Mouse (Mus musculus) hindbrain, embryonic 15.5 days (tissue): ENCODE results near the gene Hist1h2bf. TPM values are rescaled to one million over a fixed set of nuclear protein-coding genes. Genes with fewer than 3 reads are reported as not detected.
"Not testable (repeated sequence)": the region's sequence is repeated elsewhere in the genome, so short reads cannot be mapped to it uniquely, and the experiment has no call there.

ENCODE experiments used
- ATAC-seq: fragments of 200-750 bp; cut with Nextera tagmentation; 2 replicates; pipeline ENCODE4 v1.8.0; 2017; ENCODE audit warnings: low read depth, moderate number of reproducible peaks, moderate TSS enrichment; ENCODE audit not compliant: low FRiP score
- H3K27ac ChIP-seq: fragments of 300-500 bp; sonication (generic); replicated peaks from 2 replicates; pipeline ENCODE4 v1.5.1; 2015; ENCODE audit warnings: mild to moderate bottlenecking, inconsistent platforms
- H3K27me3 ChIP-seq: fragments of 300-500 bp; sonication (generic); 2 replicates; pipeline ENCODE4 v1.6.1; 2015; ENCODE audit warnings: control low read depth, inconsistent platforms
- H3K36me3 ChIP-seq: fragments of 300-500 bp; sonication (generic); 2 replicates; pipeline ENCODE4 v1.6.1; 2015; ENCODE audit warnings: control low read depth, inconsistent platforms
- H3K4me1 ChIP-seq: fragments of 300-500 bp; sonication (generic); replicated peaks from 2 replicates; pipeline ENCODE4 v1.6.1; 2015; ENCODE audit warnings: control low read depth, inconsistent platforms
- H3K4me2 ChIP-seq: fragments of 300-500 bp; sonication (generic); 2 replicates; pipeline ENCODE4 v1.6.1; 2015; ENCODE audit warnings: moderate library complexity, mild to moderate bottlenecking, inconsistent platforms
- H3K4me3 ChIP-seq: fragments of 300-500 bp; sonication (generic); 2 replicates; pipeline ENCODE4 v1.5.1; 2015; ENCODE audit warnings: mild to moderate bottlenecking, inconsistent platforms
- H3K9ac ChIP-seq: fragments of 300-500 bp; sonication (generic); 2 replicates; pipeline ENCODE4 v1.6.1; 2015; ENCODE audit warnings: inconsistent platforms
- H3K9me3 ChIP-seq: fragments of 300-500 bp; sonication (generic); 2 replicates; pipeline ENCODE4 v1.6.1; 2016; ENCODE audit warnings: control low read depth, inconsistent platforms
- WGBS: fragments of 180-500 bp; shearing (Covaris S2); methylation state at CpG from one replicate; pipeline ENCODE4 v1.1.7; 2015; 5-methylcytosine and 5-hydroxymethylcytosine counted together
- polyA plus RNA-seq: library from polyadenylated mRNA; unstranded; fragments of >200 nt; fragmentation: Nextera tagmentation; extraction: Ambion mirVana; gene quantifications from 2 replicates; pipeline ENCODE4 v1.2.1, GENCODE M21; 2015

The Hist1h2bf gene
- polyA plus RNA-seq, 1 experiment from 2014 or later: 2.0 TPM

DNA sequence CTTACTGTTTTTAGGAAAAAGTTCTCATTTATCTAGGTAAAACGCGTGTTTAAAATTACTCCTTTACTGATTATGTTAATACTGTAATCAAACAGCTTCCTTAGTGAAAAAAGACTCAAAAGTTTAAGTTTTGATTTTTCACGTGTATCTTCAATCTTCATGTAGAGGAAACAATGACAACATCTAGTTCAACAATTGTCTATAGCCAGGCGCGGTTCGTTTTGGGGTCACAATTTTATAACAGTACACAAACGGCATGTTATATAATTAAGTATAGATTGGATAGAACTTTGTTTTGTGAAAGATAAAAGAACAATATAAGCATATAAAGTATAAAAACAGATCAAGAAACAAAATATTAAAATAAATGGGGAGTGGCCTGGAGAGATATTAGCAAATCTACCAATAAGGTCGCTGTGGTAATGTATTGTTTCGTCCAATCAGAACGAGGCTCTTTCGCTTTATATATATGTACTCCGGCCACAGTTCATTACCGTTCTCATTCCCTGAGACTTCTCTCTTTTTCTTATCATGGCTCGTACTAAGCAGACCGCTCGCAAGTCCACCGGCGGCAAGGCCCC lies 1.4 kb upstream of the Hist1h2bf start, which contains the start of gene Hist1h3d:
Gene Hist1h3d (plus strand): TSS at position 493 of the 581 bp plus-strand sequence.
- no peaks in the 10 kb centered on the region for H3K27me3 ChIP-seq
- H3K27ac ChIP-seq: peak within 1 kb of the TSS; percentile 82
- peak within 1 kb of the TSS; percentile 43 for H3K4me3 ChIP-seq
- peak; percentile 62 for ATAC-seq
- H3K4me2 ChIP-seq: peak within 1 kb of the TSS; percentile 58
- no peaks in the 10 kb centered on the region for H3K9me3 ChIP-seq
- peaks cover 34% of the 10 kb centered on the region for H3K4me1 ChIP-seq
- no peaks in the 10 kb centered on the region for H3K36me3 ChIP-seq
- under 1% methylated on average over 18 of the region's 18 CpGs for WGBS
- peak within 1 kb of the TSS; percentile 53; the same call in 1 of the 2 replicates for H3K9ac ChIP-seq

DNA sequence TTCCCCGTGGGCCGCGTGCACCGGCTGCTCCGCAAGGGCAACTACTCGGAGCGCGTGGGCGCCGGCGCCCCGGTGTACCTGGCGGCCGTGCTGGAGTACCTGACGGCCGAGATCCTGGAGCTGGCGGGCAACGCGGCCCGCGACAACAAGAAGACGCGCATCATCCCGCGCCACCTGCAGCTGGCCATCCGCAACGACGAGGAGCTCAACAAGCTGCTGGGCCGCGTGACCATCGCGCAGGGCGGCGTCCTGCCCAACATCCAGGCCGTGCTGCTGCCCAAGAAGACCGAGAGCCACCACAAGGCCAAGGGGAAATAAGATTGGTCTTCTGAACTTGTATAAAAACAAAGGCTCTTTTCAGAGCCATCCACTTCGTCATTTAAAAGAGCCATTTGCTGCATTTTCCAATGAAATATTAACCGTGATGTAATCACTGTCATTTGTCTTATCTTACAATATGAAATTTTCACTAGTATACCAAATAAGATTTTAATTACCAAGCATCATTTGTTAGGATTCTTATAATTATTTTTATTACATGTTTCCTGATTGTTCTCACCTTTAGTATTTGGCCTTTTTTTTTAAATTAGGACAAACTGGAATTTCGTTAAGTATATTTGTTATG lies 662 bp upstream of the Hist1h2bf start:
- H3K27ac ChIP-seq: peak overlapping the region; percentile 87
- H3K27me3 ChIP-seq, H3K9ac ChIP-seq, ATAC-seq, H3K36me3 ChIP-seq, H3K9me3 ChIP-seq: not testable (repeated sequence)
- under 1% methylated on average over 7 of the region's 39 CpGs for WGBS
- peaks cover 39% of the 10 kb centered on the region for H3K4me1 ChIP-seq
- peak overlapping the region; percentile 58 for H3K4me2 ChIP-seq
- H3K4me3 ChIP-seq: peak overlapping the region; percentile 43

GRCm38 (mm10) chr13:23573034-23573897 lies 730 bp downstream of the Hist1h2bf start:
- Histone ChIP-seq H3K4me2 (peak overlapping the region; percentile 58), H3K4me1 (peaks cover 41% of the 10 kb centered on the region), H3K27ac (peak overlapping the region; percentile 87), H3K4me3 (peak overlapping the region; percentile 38), H3K9ac (peak overlapping the region; percentile 29; the same call in 1 of the 2 replicates)
- not testable (repeated sequence) for H3K36me3 ChIP-seq, ATAC-seq, H3K27me3 ChIP-seq, H3K9me3 ChIP-seq
- WGBS: 8% methylated on average over 20 of the region's 20 CpGs

GRCm38 (mm10) chr13:23572218-23573033 lies 1.6 kb downstream of the Hist1h2bf start:
- peak overlapping the region; percentile 96 for H3K27ac ChIP-seq
- 43% methylated on average over 2 of the region's 2 CpGs for WGBS
- no peaks in the 10 kb centered on the region for H3K36me3 ChIP-seq
- no peaks in the 10 kb centered on the region for H3K9me3 ChIP-seq
- ATAC-seq: no peak
- no peaks in the 10 kb centered on the region for H3K27me3 ChIP-seq
- peak overlapping the region; percentile 58 for H3K4me2 ChIP-seq
- peak overlapping the region; percentile 44 for H3K4me3 ChIP-seq
- peak overlapping the region; percentile 50 for H3K9ac ChIP-seq
- H3K4me1 ChIP-seq: peaks cover 41% of the 10 kb centered on the region

GRCm38 (mm10) chr13:23571504-23572217 lies 2.3 kb downstream of the Hist1h2bf start:
- not testable (repeated sequence) for ATAC-seq, H3K36me3 ChIP-seq
- WGBS: under 1% methylated on average over 18 of the region's 34 CpGs

DNA sequence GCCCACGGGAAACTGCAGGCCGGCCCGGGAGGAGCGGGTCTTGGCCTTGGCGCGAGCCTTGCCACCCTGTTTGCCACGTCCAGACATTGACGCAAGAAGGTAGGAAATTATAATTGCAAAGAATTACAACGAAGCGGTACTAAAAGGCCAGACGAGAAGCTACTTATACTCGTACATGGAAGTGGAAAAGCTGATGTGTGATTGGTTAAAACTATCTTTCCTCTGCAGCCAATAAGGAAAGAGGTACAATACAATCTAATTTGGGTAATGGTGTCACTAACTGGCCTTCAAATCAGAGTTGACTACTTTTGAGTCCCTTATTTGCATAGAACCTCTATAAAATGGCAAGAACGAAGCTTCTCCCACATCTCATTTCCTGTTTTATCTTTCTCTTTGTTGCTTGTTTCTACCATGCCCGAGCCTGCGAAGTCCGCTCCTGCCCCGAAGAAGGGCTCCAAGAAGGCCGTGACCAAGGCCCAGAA lies 2.9 kb downstream of the Hist1h2bf start, which contains the start of the genes Hist1h2ae and Hist1h2bg:
Gene Hist1h2ae (minus strand): TSS at position 199 of the 482 bp plus-strand sequence.
Gene Hist1h2bg (plus strand): TSS at position 375 of the 482 bp plus-strand sequence.
- Histone ChIP-seq H3K27ac (peak within 1 kb of the TSS; percentile 96), H3K36me3 (no peaks in the 10 kb centered on the region), H3K9me3 (no peaks in the 10 kb centered on the region), H3K4me2 (peak within 1 kb of the TSS; percentile 58), H3K27me3 (no peaks in the 10 kb centered on the region), H3K4me1 (peaks cover 32% of the 10 kb centered on the region), H3K9ac (peak within 1 kb of the TSS; percentile 50), H3K4me3 (peak within 1 kb of the TSS; percentile 44)
- ATAC-seq: peak; percentile 96
- WGBS: 0% methylated on average over 18 of the region's 18 CpGs

More at GRCm38 (mm10) chr13:23571504-23572217, 2.3 kb downstream of the Hist1h2bf start:
- not testable (repeated sequence) for H3K9me3 ChIP-seq, H3K27me3 ChIP-seq
- H3K4me2 ChIP-seq: peak overlapping the region; percentile 58
- H3K27ac ChIP-seq: peak overlapping the region; percentile 96
- H3K4me3 ChIP-seq: peak overlapping the region; percentile 44
- H3K9ac ChIP-seq: peak overlapping the region; percentile 50
- peaks cover 38% of the 10 kb centered on the region for H3K4me1 ChIP-seq

GRCm38 (mm10) chr13:23570261-23571021 lies 3.6 kb downstream of the Hist1h2bf start:
- Histone ChIP-seq H3K4me3 (peak overlapping the region; percentile 44), H3K4me2 (peak overlapping the region; percentile 58), H3K9ac (peak overlapping the region; percentile 49), H3K4me1 (peaks cover 30% of the 10 kb centered on the region), H3K27ac (peak overlapping the region; percentile 96)
- not testable (repeated sequence) for H3K36me3 ChIP-seq, H3K9me3 ChIP-seq, H3K27me3 ChIP-seq, ATAC-seq
- WGBS: 1% methylated on average over 28 of the region's 41 CpGs

- H3K9me3 ChIP-seq: no peaks in the 10 kb centered on the region
- H3K36me3 ChIP-seq: no peaks in the 10 kb centered on the region
- no peak overlapping the region for H3K4me2 ChIP-seq
- ATAC-seq: no peak
- WGBS: 84% methylated on average over 2 of the region's 2 CpGs
- H3K9ac ChIP-seq: no peak overlapping the region
- peaks cover 8% of the 10 kb centered on the region for H3K4me1 ChIP-seq
- no peak overlapping the region for H3K4me3 ChIP-seq
- H3K27ac ChIP-seq: no peak overlapping the region
- no peaks in the 10 kb centered on the region for H3K27me3 ChIP-seq
These were observed 9.5 kb downstream of the Hist1h2bf start for GRCm38 (mm10) chr13:23564482-23564881.

DNA sequence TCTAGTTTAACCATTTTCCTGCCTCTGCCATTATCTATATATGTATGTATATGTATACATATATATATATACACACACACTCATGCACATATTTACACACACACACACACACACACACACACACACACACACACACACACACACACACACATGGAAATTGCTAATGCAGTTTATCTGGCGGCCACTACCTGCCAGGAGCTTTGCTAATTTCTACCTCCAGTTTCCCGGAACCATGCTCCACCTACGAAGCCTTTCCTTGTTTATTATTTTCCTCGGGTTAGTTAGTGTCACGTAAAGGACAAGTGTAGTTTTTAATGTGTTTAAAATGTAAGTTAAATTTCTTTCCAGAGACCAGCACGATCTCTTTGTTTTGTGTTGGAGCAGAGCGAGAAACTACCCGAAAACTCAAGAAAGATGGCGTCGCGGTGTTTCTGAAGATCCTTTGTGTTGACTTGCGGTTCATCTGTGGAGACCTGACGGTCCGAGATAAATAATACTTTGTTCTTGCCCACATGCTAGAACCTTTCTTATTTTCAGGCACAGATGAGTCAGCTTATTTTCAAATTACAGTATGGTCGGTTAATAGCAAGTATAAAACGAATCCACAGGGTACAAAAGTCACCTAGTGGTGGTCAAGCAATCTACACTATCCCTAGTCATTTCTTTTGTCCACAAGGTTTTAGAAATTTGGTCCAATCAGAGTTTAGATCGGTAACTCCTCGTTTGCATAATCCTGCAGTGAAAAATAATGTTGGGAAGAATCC lies 11.1 kb downstream of the Hist1h2bf start:
- H3K4me2 ChIP-seq: peak overlapping the region; percentile 78
- peak overlapping the region; percentile 58 for H3K9ac ChIP-seq
- no peaks in the 10 kb centered on the region for H3K9me3 ChIP-seq
- H3K27me3 ChIP-seq: no peaks in the 10 kb centered on the region
- 3% methylated on average over 18 of the region's 18 CpGs for WGBS
- peak overlapping the region; percentile 49 for H3K4me3 ChIP-seq
- peaks cover 7% of the 10 kb centered on the region for H3K4me1 ChIP-seq
- ATAC-seq: peak; percentile 68
- H3K27ac ChIP-seq: peak overlapping the region; percentile 97
- no peaks in the 10 kb centered on the region for H3K36me3 ChIP-seq
